Mouse (Mus musculus) brain, embryonic 14.5 days (tissue): Measurements from ENCODE around the gene Kcnk15.

ENCODE experiments used
- CTCF ChIP-seq: fragments of 200-500 bp; IDR thresholded peaks from 2 replicates; pipeline ENCODE4 v1.5.1; 2012; ENCODE audit warnings: inconsistent platforms, mild to moderate bottlenecking, moderate library complexity, borderline replicate concordance; ENCODE audit not compliant: insufficient read depth, insufficient read length; ENCODE audit errors: extremely low read depth
- POLR2A ChIP-seq: fragments of 200-500 bp; IDR thresholded peaks from 2 replicates; pipeline ENCODE4 v1.6.1; 2012; ENCODE audit warnings: mild to moderate bottlenecking, inconsistent platforms, borderline replicate concordance; ENCODE audit not compliant: poor library complexity, insufficient read depth, insufficient read length, severe bottlenecking; ENCODE audit errors: extremely low read depth

DNA sequence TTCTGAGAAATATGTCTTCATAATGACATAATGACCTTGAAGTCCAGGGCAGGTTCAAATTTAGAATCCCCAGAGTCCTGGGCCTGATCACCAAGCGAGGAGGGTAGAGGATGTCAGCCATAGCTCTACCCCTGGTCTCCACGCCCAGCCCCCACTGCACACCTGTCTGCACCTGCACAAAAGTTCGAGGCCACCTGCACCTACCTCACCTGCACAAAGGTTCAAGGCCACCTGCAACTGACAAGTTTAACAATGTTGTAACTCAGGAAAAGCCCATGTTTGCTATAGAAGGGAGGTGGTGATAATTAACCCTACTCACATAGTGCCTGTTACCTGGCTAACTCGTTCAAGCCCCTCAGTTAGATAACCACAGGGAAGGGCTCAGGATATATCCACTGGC, 49.0 kb downstream of the Kcnk15 start:
- TF ChIP-seq CTCF = no peak
- TF ChIP-seq POLR2A = no peak
